Mouse (Mus musculus) midbrain, embryonic 11.5 days (tissue): ENCODE measurements around the gene Tssk2. TPM values are rescaled to one million over a fixed set of nuclear protein-coding genes. Genes with fewer than 3 reads are reported as not detected.

Source experiments
- ATAC-seq: fragments of 200-750 bp; cut with Nextera tagmentation; 2 replicates; pipeline ENCODE4 v1.8.0; 2017; ENCODE audit warnings: moderate TSS enrichment, moderate library complexity; ENCODE audit not compliant: low FRiP score
- DNase-seq: peaks from one replicate; pipeline ENCODE4 v3.0.0; 2015; ENCODE audit warnings: low spot score; ENCODE audit errors: missing footprints
- H3K27ac ChIP-seq: fragments of 300-500 bp; sonication (generic); 2 replicates; pipeline ENCODE4 v1.5.1; 2014; ENCODE audit warnings: low read depth, low read length
- H3K27me3 ChIP-seq: fragments of 300-500 bp; sonication (generic); 2 replicates; pipeline ENCODE4 v1.6.1; 2014; ENCODE audit warnings: mild to moderate bottlenecking, low read length, moderate library complexity, mixed read lengths; ENCODE audit not compliant: control insufficient read depth, insufficient read depth
- H3K36me3 ChIP-seq: fragments of 300-500 bp; sonication (generic); 2 replicates; pipeline ENCODE4 v1.6.1; 2014; ENCODE audit warnings: mild to moderate bottlenecking, low read length, moderate library complexity, mixed read lengths; ENCODE audit not compliant: control insufficient read depth, insufficient read depth
- H3K4me1 ChIP-seq: fragments of 300-500 bp; sonication (generic); 2 replicates; pipeline ENCODE4 v1.6.1; 2014; ENCODE audit warnings: low read length; ENCODE audit not compliant: control insufficient read depth, insufficient read depth
- H3K4me2 ChIP-seq: fragments of 300-500 bp; sonication (generic); 2 replicates; pipeline ENCODE4 v1.6.1; 2014; ENCODE audit warnings: mild to moderate bottlenecking, moderate library complexity
- H3K4me3 ChIP-seq: fragments of 300-500 bp; sonication (generic); 2 replicates; pipeline ENCODE4 v1.5.1; 2014; ENCODE audit warnings: low read depth, low read length
- H3K9ac ChIP-seq: fragments of 300-500 bp; sonication (generic); 2 replicates; pipeline ENCODE4 v1.6.1; 2014; ENCODE audit warnings: low read length
- H3K9me3 ChIP-seq: fragments of 300-500 bp; sonication (generic); 2 replicates; pipeline ENCODE4 v1.6.1; 2016; ENCODE audit warnings: low read length; ENCODE audit not compliant: control insufficient read depth
- WGBS: fragments of 180-500 bp; shearing (Covaris S2); extraction: QIAGEN DNeasy Blood & Tissue Kit; methylation state at CpG from one replicate; pipeline ENCODE4 v1.1.7; 2014; 5-methylcytosine and 5-hydroxymethylcytosine counted together
- polyA plus RNA-seq: library from polyadenylated mRNA; unstranded; fragments of >200 nt; fragmentation: Nextera tagmentation; extraction: Ambion mirVana; gene quantifications from 2 replicates; pipeline ENCODE4 v1.2.1, GENCODE M21; 2014

The Tssk2 gene
- polyA plus RNA-seq, 1 experiment from 2014 or later = not detected

- Histone ChIP-seq H3K9ac (no peak overlapping the region), H3K9me3 (no peaks in the 10 kb centered on the region), H3K4me3 (no peak overlapping the region), H3K27me3 (no peaks in the 10 kb centered on the region), H3K4me2 (no peak overlapping the region), H3K36me3 (no peaks in the 10 kb centered on the region), H3K4me1 (peaks cover 13% of the 10 kb centered on the region), H3K27ac (no peak overlapping the region)
- DNase-seq = no peak
- 67% methylated on average over 7 of the region's 7 CpGs for WGBS
- no peak for ATAC-seq
Observed at GRCm38 (mm10) chr16:17945081-17945831, 46.8 kb downstream of the Tssk2 start.

GRCm38 (mm10) chr16:17949421-17949877 lies 51.0 kb downstream of the Tssk2 start:
- Histone ChIP-seq H3K4me3 (no peak overlapping the region), H3K27ac (peak overlapping the region; percentile 76), H3K9me3 (no peaks in the 10 kb centered on the region), H3K4me1 (peaks cover 15% of the 10 kb centered on the region), H3K36me3 (no peaks in the 10 kb centered on the region), H3K9ac (peak overlapping the region; percentile 38; the same call in 1 of the 2 replicates), H3K4me2 (no peak overlapping the region), H3K27me3 (no peaks in the 10 kb centered on the region)
- ATAC-seq = peak; percentile 96
- 24% methylated on average over 2 of the region's 2 CpGs for WGBS
- peak; percentile 92 for DNase-seq

Other genes starting within 250 kb of the Tssk2 start
- gene Med15, start 165.7 kb upstream of the Tssk2 start, polyA plus RNA-seq = 28.9 and 29.4 TPM in 2 replicates
- gene Klhl22, start 139.0 kb upstream of the Tssk2 start, polyA plus RNA-seq = 38.7 and 39.5 TPM in 2 replicates
- gene Scarf2, start 101.4 kb upstream of the Tssk2 start, polyA plus RNA-seq = 3.8 and 4.4 TPM in 2 replicates
- 0.21 and 0.37 TPM in 2 replicates for gene B830017H08Rik, start 65.5 kb upstream of the Tssk2 start, polyA plus RNA-seq
- gene Car15, start 60.3 kb upstream of the Tssk2 start, polyA plus RNA-seq = 2.2 and 2.3 TPM in 2 replicates
- gene Gm20518, start 7.0 kb upstream of the Tssk2 start, polyA plus RNA-seq = 0.16 and 0.25 TPM in 2 replicates
- gene Tssk1, start 4.4 kb upstream of the Tssk2 start, polyA plus RNA-seq = not detected in 2 replicates
- 74.2 and 83.3 TPM in 2 replicates for gene Dgcr2, start 75 bp upstream of the Tssk2 start, polyA plus RNA-seq
- 39.4 and 41.4 TPM in 2 replicates for gene Ess2, start 12.7 kb downstream of the Tssk2 start, polyA plus RNA-seq
- 0.95 and 1.1 TPM in 2 replicates for gene Gsc2, start 16.4 kb downstream of the Tssk2 start, polyA plus RNA-seq
- 96.5 and 97.6 TPM in 2 replicates for gene Slc25a1, start 29.6 kb downstream of the Tssk2 start, polyA plus RNA-seq
- not detected in 2 replicates for gene Vpreb2, start 81.8 kb downstream of the Tssk2 start, polyA plus RNA-seq
- gene Dgcr6, start 154.2 kb downstream of the Tssk2 start, polyA plus RNA-seq = 128 and 134 TPM in 2 replicates
- gene Prodh, start 191.6 kb downstream of the Tssk2 start, polyA plus RNA-seq = 6.9 and 7.6 TPM in 2 replicates
- gene Rtn4r, start 229.0 kb downstream of the Tssk2 start, polyA plus RNA-seq = 2.2 and 2.7 TPM in 2 replicates